Mouse (Mus musculus) midbrain, postnatal 0 days (tissue): ENCODE results near the gene Gm20708. TPM values are rescaled to one million over a fixed set of nuclear protein-coding genes. Genes with fewer than 3 reads are reported as not detected.

Source experiments
- ATAC-seq: fragments of 200-750 bp; cut with Nextera tagmentation; 2 replicates; pipeline ENCODE4 v1.8.0; 2017; ENCODE audit warnings: moderate number of reproducible peaks, mild to moderate bottlenecking, moderate TSS enrichment, moderate library complexity; ENCODE audit not compliant: low FRiP score
- DNase-seq: peaks from one replicate; pipeline ENCODE4 v3.0.0-alpha.2; 2015; ENCODE audit warnings: low spot score
- H3K27ac ChIP-seq: fragments of 300-500 bp; sonication (generic); 2 replicates; pipeline ENCODE4 v1.5.1; 2014; ENCODE audit warnings: low read depth, mild to moderate bottlenecking, low read length, mixed read lengths
- H3K27me3 ChIP-seq: fragments of 300-500 bp; sonication (generic); 2 replicates; pipeline ENCODE4 v1.6.1; 2014; ENCODE audit warnings: low read length, control low read depth, mixed read lengths; ENCODE audit not compliant: insufficient read depth
- H3K36me3 ChIP-seq: fragments of 300-500 bp; sonication (generic); 2 replicates; pipeline ENCODE4 v1.6.1; 2014; ENCODE audit warnings: low read length, control low read depth, mixed read lengths; ENCODE audit not compliant: insufficient read depth
- H3K4me1 ChIP-seq: fragments of 300-500 bp; sonication (generic); 2 replicates; pipeline ENCODE4 v1.6.1; 2014; ENCODE audit warnings: mild to moderate bottlenecking, control low read depth, antibody characterized with exemption, low read length, mixed read lengths; ENCODE audit not compliant: insufficient read depth
- H3K4me2 ChIP-seq: fragments of 300-500 bp; sonication (generic); 2 replicates; pipeline ENCODE4 v1.6.1; 2014; ENCODE audit warnings: low read depth, mild to moderate bottlenecking, low read length, mixed read lengths; ENCODE audit not compliant: poor library complexity, severe bottlenecking
- H3K4me3 ChIP-seq: fragments of 300-500 bp; sonication (generic); 2 replicates; pipeline ENCODE4 v1.5.1; 2014; ENCODE audit warnings: low read depth, mild to moderate bottlenecking, low read length, moderate library complexity
- H3K9ac ChIP-seq: fragments of 300-500 bp; sonication (generic); replicated peaks from 2 replicates; pipeline ENCODE4 v1.6.1; 2014; ENCODE audit warnings: mild to moderate bottlenecking, low read length, moderate library complexity, mixed read lengths; ENCODE audit not compliant: poor library complexity, severe bottlenecking
- H3K9me3 ChIP-seq: fragments of 300-500 bp; sonication (generic); 2 replicates; pipeline ENCODE4 v1.6.1; 2016; ENCODE audit warnings: low read length, control low read depth
- CTCF ChIP-seq: IDR thresholded peaks from 2 replicates; pipeline ENCODE4 v1.5.1; 2016; ENCODE audit warnings: antibody characterized with exemption, mild to moderate bottlenecking
- WGBS: fragments of 180-500 bp; shearing (Covaris S2); extraction: QIAGEN DNeasy Blood & Tissue Kit; methylation state at CpG from one replicate; pipeline ENCODE4 v1.1.7; 2014; 5-methylcytosine and 5-hydroxymethylcytosine counted together
- polyA plus RNA-seq: library from polyadenylated mRNA; unstranded; fragments of >200 nt; fragmentation: Nextera tagmentation; extraction: Ambion mirVana; gene quantifications from 2 replicates; pipeline ENCODE4 v1.2.1, GENCODE M21; 2015
- total RNA-seq: library from RNA; depleted of rRNA; stranded (reverse); fragments of >200 nt; gene quantifications from 2 replicates; pipeline ENCODE4 v1.2.3, GENCODE M21; 2014

Gm20708 gene
- total and polyA plus RNA-seq, 2 experiments from 2014 or later = 1.2 TPM; not detected in 1

DNA sequence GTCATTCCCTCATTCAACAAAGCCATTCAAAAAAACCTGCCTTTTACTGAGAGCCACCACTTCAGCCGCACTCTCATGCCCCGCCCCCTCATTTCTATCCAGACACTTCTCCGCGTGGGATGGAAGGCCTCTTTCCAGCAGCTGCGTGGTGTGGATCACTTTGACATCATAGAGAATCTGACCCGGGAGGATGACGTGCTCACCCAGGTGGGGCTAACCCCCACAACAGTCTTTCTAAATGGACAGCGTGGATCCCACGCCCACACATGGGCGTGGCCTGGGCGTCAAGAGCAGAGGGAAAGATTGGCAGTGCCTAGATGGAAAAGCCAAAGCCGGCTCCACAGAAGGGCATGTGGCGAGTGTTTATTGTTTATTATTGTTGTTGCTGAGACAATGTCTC is 26.8 kb downstream of the Gm20708 start:
- peak overlapping the region; percentile 26 for H3K4me2 ChIP-seq
- ATAC-seq = no peak
- H3K9ac ChIP-seq = no peak overlapping the region
- no peak for TF ChIP-seq CTCF
- no peaks in the 10 kb centered on the region for H3K36me3 ChIP-seq
- peak; percentile 34 for DNase-seq
- no peaks in the 10 kb centered on the region for H3K9me3 ChIP-seq
- H3K27me3 ChIP-seq = no peaks in the 10 kb centered on the region
- H3K4me1 ChIP-seq = no peaks in the 10 kb centered on the region
- no peak overlapping the region for H3K27ac ChIP-seq
- H3K4me3 ChIP-seq = 0 out of 2 replicates have a peak overlapping the region, but pooled peaks have one; percentile 8
- WGBS = 33% methylated on average over 13 of the region's 13 CpGs

DNA sequence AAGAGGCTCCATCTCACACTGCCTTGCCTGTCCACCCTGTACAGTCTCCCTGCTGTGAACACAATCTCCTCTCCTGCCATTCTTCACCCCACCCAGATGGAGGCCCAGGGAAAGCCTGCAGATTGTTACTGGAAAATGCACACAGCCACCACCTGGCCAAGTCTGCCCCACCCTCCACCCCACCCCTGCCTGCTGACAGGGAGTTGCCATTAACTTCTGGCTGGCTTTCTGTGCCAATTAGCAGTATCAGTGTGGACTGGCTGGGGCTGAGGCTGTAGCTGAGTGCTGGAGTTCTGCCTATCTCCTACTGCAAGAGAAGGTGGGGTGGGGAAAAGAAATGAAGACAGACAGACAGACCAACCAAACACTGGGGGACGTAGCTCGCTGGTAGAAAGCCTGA is 29.1 kb downstream of the Gm20708 start:
- Histone ChIP-seq H3K9ac (no peak overlapping the region), H3K4me2 (no peak overlapping the region), H3K9me3 (no peaks in the 10 kb centered on the region), H3K36me3 (no peaks in the 10 kb centered on the region), H3K27me3 (no peaks in the 10 kb centered on the region), H3K4me3 (no peak overlapping the region), H3K27ac (no peak overlapping the region), H3K4me1 (no peaks in the 10 kb centered on the region)
- TF ChIP-seq CTCF = no peak
- ATAC-seq (no peak), DNase-seq (no peak)
- 62% methylated on average over 2 of the region's 2 CpGs for WGBS

GRCm38 (mm10) chr11:117839021-117839420 is 29.6 kb downstream of the Gm20708 start:
- no peak overlapping the region for H3K9ac ChIP-seq
- H3K27me3 ChIP-seq = no peaks in the 10 kb centered on the region
- no peak for TF ChIP-seq CTCF
- no peak overlapping the region for H3K4me2 ChIP-seq
- no peaks in the 10 kb centered on the region for H3K36me3 ChIP-seq
- no peaks in the 10 kb centered on the region for H3K4me1 ChIP-seq
- ATAC-seq = no peak
- H3K9me3 ChIP-seq = no peaks in the 10 kb centered on the region
- WGBS = 68% methylated on average over 1 of the region's 1 CpGs
- H3K4me3 ChIP-seq = no peak overlapping the region
- H3K27ac ChIP-seq = no peak overlapping the region
- no peak for DNase-seq

DNA sequence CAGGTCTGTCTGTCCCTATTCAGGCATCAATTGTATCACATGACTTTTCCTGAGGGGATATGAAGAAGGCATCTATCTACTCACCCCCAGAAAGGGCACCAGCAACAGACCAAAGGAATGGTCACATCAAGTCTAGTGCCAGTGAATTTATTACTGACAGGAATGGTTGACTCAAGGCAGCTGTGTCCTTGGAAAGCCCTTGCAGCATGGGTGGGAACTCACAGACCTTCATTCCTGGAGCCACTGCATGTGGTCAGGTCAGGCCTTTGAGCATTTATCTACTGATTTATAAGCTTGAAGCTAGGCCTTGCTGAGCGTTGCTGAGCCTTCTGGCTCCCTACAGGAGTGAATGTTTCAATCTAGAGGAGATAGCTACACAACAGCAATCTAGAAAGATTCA is 31.4 kb downstream of the Gm20708 start:
- TF ChIP-seq CTCF = no peak
- Histone ChIP-seq H3K4me1 (no peaks in the 10 kb centered on the region), H3K4me3 (no peak overlapping the region), H3K27me3 (no peaks in the 10 kb centered on the region), H3K9me3 (no peaks in the 10 kb centered on the region), H3K36me3 (no peaks in the 10 kb centered on the region), H3K27ac (no peak overlapping the region), H3K4me2 (no peak overlapping the region), H3K9ac (no peak overlapping the region)
- no peak for ATAC-seq
- 57% methylated on average over 1 of the region's 1 CpGs for WGBS
- DNase-seq = no peak

- no peak for ATAC-seq
- Histone ChIP-seq H3K27ac (no peak overlapping the region), H3K4me1 (no peaks in the 10 kb centered on the region; the same call in 1 of the 2 replicates), H3K4me2 (no peak overlapping the region), H3K9ac (no peak overlapping the region), H3K27me3 (no peaks in the 10 kb centered on the region), H3K4me3 (no peak overlapping the region), H3K9me3 (no peaks in the 10 kb centered on the region), H3K36me3 (no peaks in the 10 kb centered on the region)
- DNase-seq = no peak
- 84% methylated on average over 2 of the region's 2 CpGs for WGBS
- TF ChIP-seq CTCF = no peak
Measured at GRCm38 (mm10) chr11:117843434-117843833, 34.0 kb downstream of the Gm20708 start.

- H3K36me3 ChIP-seq = no peaks in the 10 kb centered on the region
- no peak overlapping the region for H3K27ac ChIP-seq
- H3K9ac ChIP-seq = no peak overlapping the region
- H3K9me3 ChIP-seq = no peaks in the 10 kb centered on the region
- no peak for TF ChIP-seq CTCF
- DNase-seq (no peak), ATAC-seq (no peak)
- 67% methylated on average over 2 of the region's 2 CpGs for WGBS
- no peaks in the 10 kb centered on the region for H3K27me3 ChIP-seq
- peaks cover 5% of the 10 kb centered on the region for H3K4me1 ChIP-seq
- no peak overlapping the region for H3K4me2 ChIP-seq
- H3K4me3 ChIP-seq = no peak overlapping the region
Measured at GRCm38 (mm10) chr11:117844997-117845396, 35.5 kb downstream of the Gm20708 start.
